Comparison of ENCODE assay signal across 34 mouse cellular contexts in genomic region chr15:99375036-99375435, GRCm38 (mm10).
"Had no signal": no experiment of that assay in that cellular context is flagged by ENCODE, and none has a peak within 500 bp of the region (broad histone marks: within the 10 kb centered on the region; RNA-seq: fewer than 3 reads in every experiment).

No protein-coding gene starts in this region.

- H3K9ac ChIP-seq: heart, embryonic 12.5 days; heart, embryonic 13.5 days; heart, embryonic 15.5 days; hindbrain, embryonic 12.5 days; hindbrain, embryonic 13.5 days; hindbrain, embryonic 14.5 days; hindbrain, embryonic 15.5 days; intestine, embryonic 15.5 days; kidney, embryonic 15.5 days had no signal

- ATAC-seq: hindbrain, embryonic 16.5 days; inflammation-experienced regulatory T-cells, adult 6 months; intestine, embryonic 15.5 days; intestine, embryonic 16.5 days; intestine, postnatal 0 days had no signal

- DNase-seq: heart, postnatal 10 days; heart, postnatal 14 days; heart, postnatal 36 days; heart, postnatal 4 days; kidney, adult 11 months; kidney, adult 18-20 months; kidney, adult 2 months; kidney, adult 8-10 months; kidney, adult 9 months; kidney, postnatal 10 days; kidney, postnatal 14 days; kidney, postnatal 25 days; kidney, postnatal 36 days; kidney, postnatal 4 days; layer of hippocampus, adult 9-11 months; layer of hippocampus, postnatal 36 days had no signal

- H3K36me3 ChIP-seq: heart, embryonic 12.5 days; heart, embryonic 13.5 days; heart, embryonic 15.5 days; hindbrain, embryonic 10.5 days; hindbrain, embryonic 12.5 days; hindbrain, embryonic 13.5 days; hindbrain, embryonic 15.5 days; intestine, embryonic 15.5 days; kidney, embryonic 15.5 days had no signal

- H3K27me3 ChIP-seq: heart, embryonic 12.5 days; heart, embryonic 15.5 days; hindbrain, embryonic 12.5 days; intestine, embryonic 15.5 days; kidney, embryonic 15.5 days had no signal

- H3K27ac ChIP-seq: heart, embryonic 13.5 days; heart, embryonic 15.5 days; hindbrain, embryonic 10.5 days; hindbrain, embryonic 12.5 days; hindbrain, embryonic 13.5 days; hindbrain, embryonic 14.5 days; hindbrain, embryonic 15.5 days; intestine, embryonic 15.5 days; kidney, embryonic 15.5 days; kidney, postnatal 0 days; layer of hippocampus, adult 2 months; left cerebral cortex, adult 2 months had no signal

- H3K4me1 ChIP-seq: heart, embryonic 12.5 days; heart, embryonic 15.5 days; hindbrain, embryonic 12.5 days; hindbrain, embryonic 13.5 days had no signal

- H3K9me3 ChIP-seq: heart, embryonic 15.5 days; hindbrain, embryonic 12.5 days; hindbrain, embryonic 13.5 days; hindbrain, embryonic 15.5 days had no signal

- H3K4me2 ChIP-seq: heart, embryonic 11.5 days; heart, embryonic 12.5 days; heart, embryonic 13.5 days; heart, embryonic 15.5 days; hindbrain, embryonic 12.5 days; hindbrain, embryonic 13.5 days; hindbrain, embryonic 14.5 days; hindbrain, embryonic 15.5 days; intestine, embryonic 15.5 days; kidney, embryonic 15.5 days had no signal

- H3K4me3 ChIP-seq: heart, embryonic 12.5 days; heart, embryonic 13.5 days; heart, embryonic 15.5 days; hindbrain, embryonic 10.5 days; hindbrain, embryonic 12.5 days; hindbrain, embryonic 13.5 days; hindbrain, embryonic 15.5 days; intestine, embryonic 15.5 days; kidney, embryonic 15.5 days; layer of hippocampus, adult 2 months; left cerebral cortex, adult 2 months had no signal
